Mouse (Mus musculus): ENCODE data around the gene Gm6034.
"Not testable (repeated sequence)": the region's sequence is repeated elsewhere in the genome, so short reads cannot be mapped to it uniquely, and the experiment has no call there.

DNA sequence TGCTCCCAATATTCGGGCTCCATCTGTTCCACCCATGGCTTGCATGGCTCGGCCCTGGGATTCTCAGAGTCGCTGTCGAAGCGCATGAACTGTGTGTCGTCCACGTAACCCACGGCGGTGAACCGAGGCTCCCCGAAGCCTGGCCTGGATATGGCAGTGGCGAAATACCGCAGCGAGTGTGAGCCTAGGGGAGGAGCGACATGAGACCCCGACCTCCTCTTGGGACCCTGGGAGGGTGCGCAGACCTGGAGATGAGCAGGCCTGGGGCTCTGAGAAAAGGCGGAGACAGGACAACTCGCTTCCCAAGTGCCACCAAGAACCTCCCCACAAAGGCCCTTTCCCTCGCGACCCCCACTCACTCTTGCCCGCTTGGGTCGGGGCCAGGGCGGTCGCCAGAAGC is 15.2 kb downstream of the Gm6034 start:
- TF ChIP-seq CTCF (IDR thresholded peaks at IDR 0.05; ENCODE audit: control insufficient read depth, insufficient read depth, insufficient replicate concordance, low read depth, low read length); POLR2A (IDR thresholded peaks at IDR 0.05; ENCODE audit: control insufficient read depth, low read depth, low read length): not testable (repeated sequence)
